Mouse (Mus musculus) T-helper 17 cell (primary cell): ENCODE measurements at regions not wholly inside any gene's neighbourhood (a gene's known extent, or its start where the extent isn't known, plus 50 kb on each side); places are given as distances from the start of the nearest gene placed in this dataset.

Experiments
- in situ Hi-C, 2 experiments: fragments of 300-600 bp; cut with MboI, MseI; formaldehyde crosslinking; loops; 1 replicate in 1 of 2; 2 replicates in 1 of 2; pipeline ENCODE4 v1.15.1; 2025; ENCODE audit warnings: high pct_unique_total_duplicates in 2 of 2

GRCm38 (mm10) chr12:106185398-106186077 is 175.5 kb downstream of the Vrk1 start:
- in situ Hi-C loops, result no loop called here

- in situ Hi-C loops, result no loop called here
Measured at GRCm38 (mm10) chr12:106186501-106186900, 176.5 kb downstream of the Vrk1 start.

DNA sequence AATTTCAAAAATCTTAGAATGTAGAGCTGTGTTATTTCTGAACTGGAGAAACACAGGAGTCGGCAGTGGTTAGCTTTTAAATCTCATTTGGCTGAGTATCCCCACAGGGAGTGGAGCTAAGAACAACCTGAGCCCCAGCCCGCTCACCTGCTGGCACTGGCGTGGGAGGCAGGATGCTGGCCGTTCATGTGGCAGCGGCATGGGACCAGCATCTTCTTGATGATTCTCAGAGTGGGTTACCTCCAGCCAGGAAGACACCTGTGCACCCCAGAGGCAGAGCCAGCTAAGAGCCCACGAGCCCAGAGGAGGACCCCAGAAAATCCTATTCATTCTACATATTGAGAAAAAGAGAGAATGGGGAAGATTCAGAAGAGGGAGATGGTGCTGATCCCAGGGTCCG is 181.7 kb downstream of the Vrk1 start:
- in situ Hi-C loops, result no loop called here

- in situ Hi-C loops, result no loop called here
Measured at GRCm38 (mm10) chr12:106199302-106199701, 189.3 kb downstream of the Vrk1 start.

DNA sequence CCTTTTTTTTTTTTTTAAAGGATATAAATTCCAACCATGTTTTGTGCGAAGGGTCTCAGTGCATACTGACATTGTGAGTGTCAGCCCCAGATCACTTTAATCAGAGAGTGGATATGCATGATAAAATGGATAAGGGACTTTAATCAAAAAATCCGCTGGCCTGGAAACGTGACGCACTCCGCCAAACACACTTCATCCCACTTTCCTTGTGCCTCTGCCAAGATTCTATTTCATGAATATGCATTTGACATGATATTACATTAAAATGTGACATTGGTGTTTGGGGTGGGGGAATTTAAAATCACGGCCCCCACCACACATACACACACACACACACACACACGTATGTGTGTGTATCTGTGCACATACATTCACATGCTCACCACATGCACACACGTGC is 193.5 kb downstream of the Vrk1 start:
- in situ Hi-C loops, result no loop called here

DNA sequence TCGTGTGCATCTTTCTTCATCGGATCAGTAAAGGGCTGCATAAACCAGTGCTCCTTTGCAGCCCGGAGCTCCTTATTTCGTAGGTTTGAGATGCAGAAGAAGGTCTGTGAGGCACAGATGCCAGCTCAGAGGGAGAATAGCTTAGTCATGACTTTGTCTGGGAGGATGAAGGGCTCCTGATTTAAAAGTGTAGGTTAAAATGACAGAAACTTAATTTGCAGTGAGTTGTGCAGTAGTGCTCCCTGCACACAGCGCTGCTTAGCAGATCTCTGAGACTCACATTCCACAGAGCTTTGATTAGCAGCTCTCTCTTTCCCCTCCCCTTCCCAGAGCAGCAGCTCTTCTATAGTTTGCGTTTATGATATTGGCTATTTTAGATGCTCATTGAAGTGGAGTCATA is 200.9 kb downstream of the Vrk1 start:
- in situ Hi-C loops, result no loop called here

DNA sequence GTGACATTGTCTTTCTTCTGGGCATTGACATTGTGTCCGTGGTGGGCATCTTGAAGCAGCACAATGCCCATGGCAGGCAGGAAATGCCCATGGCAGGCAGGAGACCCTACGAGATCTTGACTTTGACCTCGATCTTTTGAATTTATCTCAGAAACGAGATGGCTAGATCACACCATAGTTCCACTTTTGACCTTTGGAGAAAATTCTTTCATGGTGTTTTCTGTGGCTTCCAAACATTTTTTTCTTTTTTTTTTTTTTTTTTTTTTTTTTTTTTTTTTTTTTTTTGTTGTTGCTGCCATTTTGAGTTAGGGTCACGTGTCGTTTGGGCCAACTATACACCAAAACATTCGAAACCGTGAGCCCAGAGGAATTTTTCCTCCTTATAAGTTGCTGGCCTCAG is 201.5 kb downstream of the Vrk1 start:
- in situ Hi-C loops, result no loop called here

- in situ Hi-C loops, result no loop called here
Measured at GRCm38 (mm10) chr12:106212397-106212796, 202.4 kb downstream of the Vrk1 start.

- in situ Hi-C loops, result no loop called here
Measured at GRCm38 (mm10) chr12:106220071-106220470, 210.0 kb downstream of the Vrk1 start.

DNA sequence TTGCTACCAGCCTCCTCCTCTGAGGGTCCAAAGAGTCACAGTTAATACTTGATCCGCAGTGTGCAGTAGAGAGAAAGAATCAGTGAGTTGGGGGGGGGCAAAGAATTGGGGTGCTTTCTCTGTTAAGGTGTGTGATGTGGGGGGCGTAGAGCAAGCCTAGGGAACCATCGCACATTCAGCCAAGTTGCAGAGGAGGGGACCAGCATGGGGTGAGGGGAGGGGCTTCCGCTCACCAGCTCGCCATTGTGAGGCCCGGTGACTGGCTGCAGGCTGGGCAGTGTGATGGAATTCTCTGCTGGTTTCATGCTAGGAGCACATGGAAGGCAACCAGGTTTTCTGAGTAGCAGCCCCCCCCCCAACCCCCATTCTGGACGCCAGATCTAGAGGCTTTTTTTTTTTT is 216.2 kb downstream of the Vrk1 start:
- in situ Hi-C loops, result no loop called here

DNA sequence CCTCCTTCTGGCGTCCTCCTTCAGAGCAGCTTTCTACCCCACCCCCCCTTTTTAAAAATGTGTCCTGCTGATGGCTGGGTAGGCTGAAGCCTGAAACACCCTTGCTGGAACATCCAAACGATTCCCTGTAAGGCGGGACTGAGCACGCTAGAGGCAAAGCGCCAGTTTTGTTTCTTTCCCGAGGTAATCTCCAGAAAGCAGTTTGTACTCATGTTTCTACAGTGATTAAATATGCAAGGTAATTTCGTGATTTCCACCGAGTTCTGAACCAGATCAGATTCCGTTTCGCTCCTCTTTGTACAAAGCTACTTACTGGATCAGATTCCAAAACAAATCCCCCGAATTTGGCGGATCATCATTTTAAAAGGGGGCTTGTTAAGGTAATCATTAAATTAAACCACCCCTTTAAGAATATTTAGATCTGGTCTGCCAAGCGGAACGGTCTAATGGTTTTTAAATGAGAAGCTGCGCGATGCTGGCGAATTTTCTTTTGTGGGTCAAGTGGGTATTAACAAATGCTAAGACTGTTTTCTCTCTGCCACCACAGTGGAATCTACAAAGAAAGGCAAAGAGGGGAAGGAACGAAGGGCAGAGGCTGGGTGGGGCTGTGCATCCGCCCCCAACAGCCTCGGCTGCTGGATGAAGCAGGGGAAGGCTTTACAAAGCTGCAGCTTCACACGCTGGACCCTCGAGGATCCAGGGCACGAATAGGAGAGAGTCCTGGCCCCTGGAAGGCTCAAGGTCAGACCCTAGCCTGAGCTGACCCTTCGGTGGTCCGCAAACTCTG is 216.9 kb downstream of the Vrk1 start:
- in situ Hi-C loops, result no loop called here

DNA sequence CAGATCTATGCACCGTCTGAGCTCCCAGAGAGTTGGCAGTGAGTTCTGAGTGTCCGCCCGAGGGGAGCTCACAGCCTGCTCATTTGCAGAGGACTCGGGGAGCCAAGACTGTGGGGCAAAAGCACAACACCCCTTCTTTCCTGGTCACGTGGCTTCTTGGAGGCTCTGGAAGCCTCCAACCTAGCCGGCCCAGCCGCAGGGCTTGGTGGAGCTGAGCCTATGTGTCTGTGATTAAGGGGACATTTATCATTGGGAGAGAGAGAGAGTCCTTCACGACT is 217.5 kb downstream of the Vrk1 start:
- in situ Hi-C loops, result no loop called here

GRCm38 (mm10) chr12:106245178-106245840 is 235.3 kb downstream of the Vrk1 start:
- in situ Hi-C loops, result no loop called here

DNA sequence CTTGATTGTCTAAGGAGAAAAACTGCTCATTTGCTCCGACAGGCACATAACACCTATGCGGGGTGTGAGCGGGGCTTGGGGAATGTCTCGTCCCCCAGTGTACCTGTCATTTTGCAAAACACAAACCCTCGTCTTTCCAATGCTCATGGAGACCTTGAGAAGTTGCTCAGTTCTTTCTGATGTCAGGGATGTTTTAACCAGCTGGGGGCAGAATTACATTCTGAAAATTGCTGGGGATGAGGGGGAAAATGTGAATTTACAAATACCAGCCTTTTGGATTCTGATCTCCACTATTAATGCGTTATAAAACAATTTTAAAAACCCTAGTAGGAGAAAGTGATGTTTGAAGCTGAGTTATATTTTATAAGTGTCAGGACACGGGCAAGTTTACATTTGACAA is 263.6 kb downstream of the Vrk1 start:
- in situ Hi-C loops, result no loop called here

- in situ Hi-C loops, result no loop called here
Measured at GRCm38 (mm10) chr12:106277886-106278285, 267.9 kb downstream of the Vrk1 start.

DNA sequence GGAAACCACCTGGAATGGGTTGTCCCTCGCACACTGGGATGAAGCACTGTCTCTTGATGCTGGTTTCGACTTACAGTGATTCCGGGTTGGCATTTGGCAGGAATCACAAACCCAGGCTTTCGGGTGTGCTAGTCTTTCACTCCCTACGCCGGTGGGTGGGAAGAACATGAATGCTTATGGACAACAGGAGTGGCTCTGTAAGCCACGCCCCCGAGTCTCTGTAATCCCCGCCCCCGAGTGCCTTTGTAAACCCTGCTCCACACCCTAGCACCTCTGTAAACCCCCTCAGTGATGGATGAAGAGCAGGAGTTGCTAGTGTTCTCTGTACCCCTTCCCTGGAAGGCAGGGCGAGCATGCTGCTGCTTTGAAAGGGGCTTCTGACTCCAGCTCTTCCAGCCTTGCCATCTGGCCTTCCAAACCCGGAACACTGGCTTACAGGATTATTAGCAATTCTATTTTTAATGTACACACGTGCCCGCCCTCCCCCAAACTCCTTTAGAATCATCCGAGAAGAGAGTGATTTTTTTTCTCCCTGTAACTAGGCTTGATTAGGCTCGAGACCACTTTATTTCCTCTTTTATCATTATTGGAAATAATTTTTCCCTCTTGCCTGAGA is 272.6 kb downstream of the Vrk1 start:
- in situ Hi-C loops, result no loop called here

DNA sequence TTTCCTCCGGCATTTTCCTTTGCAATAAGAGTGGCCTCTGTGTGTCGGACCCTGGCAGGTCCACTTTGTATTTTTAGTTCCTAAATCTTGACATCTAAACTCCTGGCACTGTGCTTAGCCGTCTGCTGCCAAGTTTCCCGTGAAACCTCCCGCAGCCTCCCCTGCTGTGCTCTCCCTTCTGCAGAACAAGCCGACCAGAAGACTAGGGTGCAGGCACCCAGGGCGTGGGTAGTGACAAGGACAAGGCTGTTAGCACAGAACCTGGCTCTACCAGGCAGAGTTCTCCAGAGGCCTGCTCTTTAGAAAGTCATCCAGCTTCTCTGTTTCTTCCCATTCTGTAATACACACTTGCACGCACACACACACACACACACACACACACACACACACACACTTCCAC is 274.8 kb downstream of the Vrk1 start:
- in situ Hi-C loops, result no loop called here

DNA sequence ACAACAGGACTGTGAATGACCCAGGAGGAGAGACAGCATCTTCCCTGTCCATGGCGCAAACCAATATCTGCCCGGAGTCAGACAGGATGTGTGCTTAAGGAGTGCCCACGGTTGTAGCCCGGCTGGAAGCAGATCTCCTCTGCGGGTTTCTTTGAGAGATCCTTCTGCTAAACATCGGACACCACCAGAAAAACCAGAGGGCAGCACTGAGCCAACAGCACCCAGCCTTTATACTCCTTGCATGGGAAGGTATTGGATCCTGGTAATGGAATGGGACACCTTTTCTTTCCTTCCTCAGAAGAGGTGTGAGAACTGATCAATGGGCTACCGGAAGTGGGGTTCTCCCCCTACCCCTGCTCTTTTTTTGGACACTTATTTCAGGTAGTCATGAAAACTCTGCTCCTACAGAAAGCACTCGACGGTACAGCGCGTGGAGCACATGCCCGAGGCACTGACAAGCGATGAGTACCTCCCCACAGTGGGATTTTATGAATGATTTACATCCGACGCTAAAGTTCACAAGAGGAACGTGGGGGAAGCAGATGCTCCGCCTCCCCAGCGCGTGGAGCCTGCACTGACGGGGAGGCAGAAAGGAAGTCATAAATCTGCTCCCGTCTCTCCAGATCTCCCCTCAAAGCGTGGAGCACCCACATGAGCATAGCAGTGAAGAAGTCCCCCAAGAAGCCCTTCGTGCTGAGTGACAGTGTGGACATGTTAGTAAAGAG is 278.9 kb downstream of the Vrk1 start:
- in situ Hi-C loops, result no loop called here

DNA sequence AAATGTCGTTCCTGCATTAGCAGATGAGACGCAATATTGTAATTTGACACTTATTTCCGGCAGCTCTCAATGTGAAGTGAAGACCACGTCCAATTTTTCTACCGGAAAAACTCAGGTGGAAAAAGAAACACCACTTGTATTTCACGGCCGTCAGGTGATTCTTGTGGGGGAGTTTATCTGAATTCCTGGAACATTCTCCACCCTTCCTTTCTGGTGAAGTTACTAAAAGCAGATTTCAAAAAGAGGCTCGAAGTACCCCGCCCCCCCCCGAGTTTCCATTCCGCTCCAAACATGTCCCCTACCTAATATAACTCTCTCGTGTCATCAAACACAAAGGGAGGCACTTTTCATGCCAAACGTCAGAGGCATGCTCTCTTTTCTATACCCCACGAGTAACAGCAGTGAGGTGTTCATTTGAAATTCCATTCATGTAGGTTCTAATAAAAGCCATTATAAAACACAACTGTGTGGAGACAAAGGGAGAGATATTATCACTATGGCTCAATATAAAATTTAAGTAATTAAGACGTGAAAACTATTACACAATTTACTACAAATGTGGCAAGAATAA is 281.5 kb downstream of the Vrk1 start:
- in situ Hi-C loops, result no loop called here

DNA sequence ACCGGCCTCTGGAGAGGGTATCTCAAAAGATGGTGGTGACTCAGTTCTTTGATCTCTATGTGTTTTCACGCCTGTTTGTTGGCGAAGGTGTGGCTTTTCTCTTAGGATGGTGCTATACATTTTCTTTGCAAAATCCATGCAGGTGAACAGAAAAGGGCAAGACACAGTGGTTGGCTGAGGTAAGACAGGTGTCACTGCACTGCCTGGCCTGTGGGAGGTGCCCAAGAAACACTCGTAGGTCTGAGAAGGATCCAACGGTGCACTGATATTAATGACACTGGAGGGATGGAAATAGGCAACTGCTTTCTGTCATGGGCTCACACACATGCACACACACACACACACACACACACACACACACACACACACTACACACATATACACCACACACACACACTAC is 283.1 kb downstream of the Vrk1 start:
- in situ Hi-C loops, result no loop called here

GRCm38 (mm10) chr12:106295596-106295995 is 285.6 kb downstream of the Vrk1 start:
- in situ Hi-C loops, result no loop called here

- in situ Hi-C loops, result no loop called here
Measured at GRCm38 (mm10) chr12:106302617-106303016, 292.6 kb downstream of the Vrk1 start.
